16 mouse cellular contexts compared by ENCODE assay signal in genomic region chr4:129341888-129342287, GRCm38 (mm10). TPM values are rescaled to one million over a fixed set of nuclear protein-coding genes. Genes with fewer than 3 reads are reported as not detected.
DNase-seq lines count a peak whose midpoint lies in the region; ATAC-seq and TF ChIP-seq lines count a peak whose summit lies in the region.
"Had no signal": no experiment of that assay in that cellular context is flagged by ENCODE, and none has a peak within 500 bp of the region (broad histone marks: within the 10 kb centered on the region; RNA-seq: fewer than 3 reads in every experiment).

No protein-coding gene starts in this region.

- DNase-seq in forebrain, postnatal 0 days: no peak
- DNase-seq in forebrain, embryonic 14.5 days (ENCODE audit: low spot score): no peak
- DNase-seq in liver, adult 2 months (ENCODE audit: extremely low read depth, low read depth, low spot score): no peak
- peak; percentile 24 to 27 for DNase-seq in B cell, adult 2 months
- DNase-seq in brain, embryonic 14.5 days (ENCODE audit: low read depth): no peak
- DNase-seq in retina, embryonic 14.5 days (ENCODE audit: low spot score): no peak
- no peak for DNase-seq in layer of hippocampus, postnatal 14 days (ENCODE audit: low spot score in 2 of 2)
- DNase-seq: cerebellum, postnatal 10 days; heart, adult 11 months; right cerebral cortex, adult 18-20 months; thymus, adult 18-20 months had no signal

- H3K4me2 ChIP-seq in forebrain, postnatal 0 days (ENCODE audit: low read depth): no peak overlapping the region
- no peak overlapping the region for H3K4me2 ChIP-seq in forebrain, embryonic 14.5 days (ENCODE audit: low read length)
- H3K4me2 ChIP-seq in liver, embryonic 12.5 days: no peak overlapping the region
- H3K4me2 ChIP-seq: embryonic facial prominence, embryonic 13.5 days; limb, embryonic 13.5 days had no signal

- TF ChIP-seq POLR2A in liver, adult 2 months (IDR thresholded peaks at IDR 0.05; ENCODE audit: extremely low read depth, insufficient read depth, low read length): no peak
- TF ChIP-seq POLR2A in brain, embryonic 14.5 days (IDR thresholded peaks at IDR 0.05; ENCODE audit: borderline replicate concordance, extremely low read depth, insufficient read depth, insufficient read length, poor library complexity, severe bottlenecking): no peak

- H3K9ac ChIP-seq in forebrain, postnatal 0 days: no peak overlapping the region
- no peak overlapping the region for H3K9ac ChIP-seq in forebrain, embryonic 14.5 days (ENCODE audit: low read length)
- H3K9ac ChIP-seq in liver, adult 2 months (ENCODE audit: low read depth, low read length): no peak overlapping the region
- H3K9ac ChIP-seq in liver, embryonic 12.5 days: no peak overlapping the region
- H3K9ac ChIP-seq: embryonic facial prominence, embryonic 13.5 days; limb, embryonic 13.5 days had no signal

- H3K9me3 ChIP-seq in forebrain, postnatal 0 days (ENCODE audit: low read length): no peaks in the 10 kb centered on the region
- no peaks in the 10 kb centered on the region for H3K9me3 ChIP-seq in forebrain, embryonic 14.5 days (replicated peaks; ENCODE audit: control insufficient read depth, low read length)
- H3K9me3 ChIP-seq in liver, embryonic 12.5 days (replicated peaks): no peaks in the 10 kb centered on the region
- H3K9me3 ChIP-seq: embryonic facial prominence, embryonic 13.5 days; limb, embryonic 13.5 days; midbrain, embryonic 10.5 days had no signal

- peaks cover 7% of the 10 kb centered on the region; the same call in 1 of the 2 replicates for H3K79me2 ChIP-seq in liver, adult 2 months (ENCODE audit: control insufficient read depth, insufficient read depth, low read length)

- H3K27ac ChIP-seq in forebrain, postnatal 0 days (ENCODE audit: low read depth, low read length): no peak overlapping the region
- no peak overlapping the region for H3K27ac ChIP-seq in forebrain, embryonic 14.5 days (ENCODE audit: low read depth, low read length)
- H3K27ac ChIP-seq in liver, adult 2 months (replicated peaks; ENCODE audit: insufficient read depth, low read depth, low read length): no peak overlapping the region; the same call in 1 of the 2 replicates
- no peak overlapping the region for H3K27ac ChIP-seq in liver, embryonic 12.5 days
- H3K27ac ChIP-seq: embryonic facial prominence, embryonic 13.5 days; limb, embryonic 13.5 days; midbrain, embryonic 10.5 days had no signal

- H3K27me3 ChIP-seq in forebrain, postnatal 0 days (ENCODE audit: insufficient read depth, low read length): no peaks in the 10 kb centered on the region
- no peaks in the 10 kb centered on the region for H3K27me3 ChIP-seq in forebrain, embryonic 14.5 days (replicated peaks; ENCODE audit: control insufficient read depth, insufficient read depth, low read length)
- H3K27me3 ChIP-seq in liver, adult 2 months (ENCODE audit: control insufficient read depth, insufficient read depth, low read length): no peaks in the 10 kb centered on the region
- no peaks in the 10 kb centered on the region for H3K27me3 ChIP-seq in liver, embryonic 12.5 days (replicated peaks)
- H3K27me3 ChIP-seq: embryonic facial prominence, embryonic 13.5 days; limb, embryonic 13.5 days had no signal

- H3K4me1 ChIP-seq in forebrain, postnatal 0 days (ENCODE audit: insufficient read depth): no peaks in the 10 kb centered on the region
- H3K4me1 ChIP-seq in forebrain, embryonic 14.5 days (ENCODE audit: control insufficient read depth, insufficient read depth, low read length): no peaks in the 10 kb centered on the region
- H3K4me1 ChIP-seq in liver, adult 2 months (ENCODE audit: control insufficient read depth, insufficient read depth, low read length): peaks cover 7% of the 10 kb centered on the region; the same call in 1 of the 2 replicates
- peaks cover 42% of the 10 kb centered on the region for H3K4me1 ChIP-seq in liver, embryonic 12.5 days
- H3K4me1 ChIP-seq: embryonic facial prominence, embryonic 13.5 days; limb, embryonic 13.5 days had no signal

- ATAC-seq in forebrain, postnatal 0 days: no peak
- no peak for ATAC-seq in forebrain, embryonic 14.5 days
- no peak for ATAC-seq in liver, embryonic 12.5 days

- H3K36me3 ChIP-seq in forebrain, postnatal 0 days (ENCODE audit: insufficient read depth): peaks cover 16% of the 10 kb centered on the region
- peaks cover 41% of the 10 kb centered on the region for H3K36me3 ChIP-seq in forebrain, embryonic 14.5 days (ENCODE audit: control insufficient read depth, insufficient read depth, low read length)
- H3K36me3 ChIP-seq in liver, adult 2 months (ENCODE audit: control insufficient read depth, insufficient read depth, low read length): peaks cover 31% of the 10 kb centered on the region
- peaks cover 61% of the 10 kb centered on the region for H3K36me3 ChIP-seq in liver, embryonic 12.5 days

- WGBS in forebrain, postnatal 0 days: 83% methylated on average over 1 of the region's 1 CpGs
- WGBS in forebrain, embryonic 14.5 days: 91% methylated on average over 1 of the region's 1 CpGs
- WGBS in liver, adult 2 months: 75% methylated on average over 1 of the region's 1 CpGs
- 90% methylated on average over 1 of the region's 1 CpGs for WGBS in liver, embryonic 12.5 days (ENCODE audit: insufficient replicate concordance)

- TF ChIP-seq CTCF in forebrain, postnatal 0 days (IDR thresholded peaks at IDR 0.05; ENCODE audit: low read depth): 0 out of 2 replicates have a peak, but pooled peaks have one; percentile 9
- peak; percentile 34; the same call in 1 of the 2 replicates for TF ChIP-seq CTCF in liver, adult 2 months (IDR thresholded peaks at IDR 0.05; ENCODE audit: low read depth, low read length)
- TF ChIP-seq CTCF in brain, embryonic 14.5 days (IDR thresholded peaks at IDR 0.05; ENCODE audit: borderline replicate concordance, extremely low read depth, insufficient read depth, insufficient read length): peak; percentile 25; the same call in 1 of the 2 replicates

- no peak overlapping the region for H3K4me3 ChIP-seq in forebrain, postnatal 0 days (ENCODE audit: low read depth, low read length)
- no peak overlapping the region for H3K4me3 ChIP-seq in forebrain, embryonic 14.5 days (ENCODE audit: low read depth, low read length)
- no peak overlapping the region for H3K4me3 ChIP-seq in liver, adult 2 months (ENCODE audit: insufficient read depth, low read depth, low read length)
- H3K4me3 ChIP-seq in liver, embryonic 12.5 days: no peak overlapping the region
- H3K4me3 ChIP-seq: embryonic facial prominence, embryonic 13.5 days; limb, embryonic 13.5 days; midbrain, embryonic 10.5 days; myocyte had no signal

RNA-seq across cellular contexts. Expression of gene Zbtb8os, which starts 6.4 kb away (rescaled TPM):
- 5.9 and 6.0 TPM in 2 replicates for total RNA-seq in forebrain, postnatal 0 days (2014; rRNA removed)
- polyA plus RNA-seq in forebrain, postnatal 0 days (2015; fragmentation: Nextera tagmentation; extraction: Ambion mirVana): 20.7 and 30.0 TPM in 2 replicates
- 27.7 and 37.1 TPM in 2 replicates for polyA plus RNA-seq in forebrain, embryonic 14.5 days (2014; fragmentation: Nextera tagmentation; extraction: Ambion mirVana)
- 24.7 and 32.8 TPM in 2 replicates for total RNA-seq in liver, adult 2 months (2014; rRNA removed)
- 14.7 and 16.7 TPM in 2 replicates for polyA plus RNA-seq in liver, adult 2 months (2012; rRNA removed)
- 31.1 and 38.9 TPM in 2 replicates for polyA plus RNA-seq in liver, embryonic 12.5 days (2016; fragmentation: Nextera tagmentation; extraction: Ambion mirVana)
- 17.9 and 23.8 TPM in 2 replicates for polyA plus RNA-seq in brain, embryonic 14.5 days (2012; rRNA removed)
- 10 to 100 TPM; 23.7 to 26.3 TPM for total RNA-seq in layer of hippocampus, postnatal 14 days (2021)

RNA-seq across cellular contexts. Expression of gene Rbbp4, which starts 6.7 kb away (rescaled TPM):
- total RNA-seq in forebrain, postnatal 0 days (2014; rRNA removed): 103 and 111 TPM in 2 replicates
- polyA plus RNA-seq in forebrain, postnatal 0 days (2015; fragmentation: Nextera tagmentation; extraction: Ambion mirVana): 272 and 292 TPM in 2 replicates
- polyA plus RNA-seq in forebrain, embryonic 14.5 days (2014; fragmentation: Nextera tagmentation; extraction: Ambion mirVana): 428 and 447 TPM in 2 replicates
- total RNA-seq in liver, adult 2 months (2014; rRNA removed): 40.3 and 47.2 TPM in 2 replicates
- polyA plus RNA-seq in liver, adult 2 months (2012; rRNA removed): 15.1 and 17.2 TPM in 2 replicates
- 292 and 306 TPM in 2 replicates for polyA plus RNA-seq in liver, embryonic 12.5 days (2016; fragmentation: Nextera tagmentation; extraction: Ambion mirVana)
- polyA plus RNA-seq in brain, embryonic 14.5 days (2012; rRNA removed): 115 and 121 TPM in 2 replicates
- total RNA-seq in layer of hippocampus, postnatal 14 days (2021): 100 to 1,000 TPM; 130 to 131 TPM

RNA-seq across cellular contexts. Expression of gene Zbtb8a, which starts 36.0 kb away (rescaled TPM):
- 22.5 and 28.0 TPM in 2 replicates for total RNA-seq in forebrain, postnatal 0 days (2014; rRNA removed)
- 10.3 and 14.3 TPM in 2 replicates for polyA plus RNA-seq in forebrain, postnatal 0 days (2015; fragmentation: Nextera tagmentation; extraction: Ambion mirVana)
- 5.8 and 6.6 TPM in 2 replicates for polyA plus RNA-seq in forebrain, embryonic 14.5 days (2014; fragmentation: Nextera tagmentation; extraction: Ambion mirVana)
- total RNA-seq in liver, adult 2 months (2014; rRNA removed): 1.3 and 1.7 TPM in 2 replicates
- polyA plus RNA-seq in liver, adult 2 months (2012; rRNA removed): 1.6 and 1.7 TPM in 2 replicates
- polyA plus RNA-seq in liver, embryonic 12.5 days (2016; fragmentation: Nextera tagmentation; extraction: Ambion mirVana): 3.1 TPM in 2 replicates
- polyA plus RNA-seq in brain, embryonic 14.5 days (2012; rRNA removed): 19.5 and 23.1 TPM in 2 replicates
- total RNA-seq in layer of hippocampus, postnatal 14 days (2021): 1 to 10 TPM; 6.1 to 6.3 TPM

RNA-seq across cellular contexts. Expression of gene Sync, which starts 54.5 kb away (rescaled TPM):
- 0.52 and 0.54 TPM in 2 replicates for total RNA-seq in forebrain, postnatal 0 days (2014; rRNA removed)
- polyA plus RNA-seq in forebrain, postnatal 0 days (2015; fragmentation: Nextera tagmentation; extraction: Ambion mirVana): 0.48 and 0.79 TPM in 2 replicates
- 0.14 and 0.24 TPM in 2 replicates for polyA plus RNA-seq in forebrain, embryonic 14.5 days (2014; fragmentation: Nextera tagmentation; extraction: Ambion mirVana)
- total RNA-seq in liver, adult 2 months (2014; rRNA removed): not detected in 2 replicates
- 0.04 and 0.05 TPM in 2 replicates for polyA plus RNA-seq in liver, adult 2 months (2012; rRNA removed)
- polyA plus RNA-seq in liver, embryonic 12.5 days (2016; fragmentation: Nextera tagmentation; extraction: Ambion mirVana): 0.13 and 0.24 TPM in 2 replicates
- 0.44 and 1.1 TPM in 2 replicates for polyA plus RNA-seq in brain, embryonic 14.5 days (2012; rRNA removed)
- 1 to 10 TPM; 1.2 TPM for total RNA-seq in layer of hippocampus, postnatal 14 days (2021)

Comparison
In these comparisons a context has a peak if more than half of its experiments do, and no peak if none do; other contexts are left out.
1. DNase-seq: peak in B cell, adult 2 months (2 of 2); none in forebrain, postnatal 0 days (single experiment), forebrain, embryonic 14.5 days (single experiment), liver, adult 2 months (single experiment), brain, embryonic 14.5 days (single experiment), retina, embryonic 14.5 days (single experiment) and layer of hippocampus, postnatal 14 days (0 of 2).
2. Peak in every context shown above with its lines, with median percentiles within 50 percentile points of each other: CTCF ChIP-seq.